Mouse (Mus musculus) monocyte, adult 5-6 weeks (primary cell): ENCODE measurements around the gene Phactr2. TPM values are rescaled to one million over a fixed set of nuclear protein-coding genes. Genes with fewer than 3 reads are reported as not detected.

Experiments
- ATAC-seq: fragments of 153-309, 156-312 bp; replicated peaks from 2 replicates; pipeline ENCODE4 v1.8.0; 2017; ENCODE audit warnings: mild to moderate bottlenecking; ENCODE audit not compliant: low TSS enrichment, insufficient number of reproducible peaks, severe bottlenecking, poor library complexity, low FRiP score
- total RNA-seq: library from RNA; stranded (forward); fragments of 200-1000, 200-491, 200-594 nt; gene quantifications from 3 replicates; pipeline ENCODE4 v1.2.3, GENCODE M21; 2017

Phactr2 gene
- total RNA-seq, 1 experiment from 2014 or later, result 15.6 TPM

DNA sequence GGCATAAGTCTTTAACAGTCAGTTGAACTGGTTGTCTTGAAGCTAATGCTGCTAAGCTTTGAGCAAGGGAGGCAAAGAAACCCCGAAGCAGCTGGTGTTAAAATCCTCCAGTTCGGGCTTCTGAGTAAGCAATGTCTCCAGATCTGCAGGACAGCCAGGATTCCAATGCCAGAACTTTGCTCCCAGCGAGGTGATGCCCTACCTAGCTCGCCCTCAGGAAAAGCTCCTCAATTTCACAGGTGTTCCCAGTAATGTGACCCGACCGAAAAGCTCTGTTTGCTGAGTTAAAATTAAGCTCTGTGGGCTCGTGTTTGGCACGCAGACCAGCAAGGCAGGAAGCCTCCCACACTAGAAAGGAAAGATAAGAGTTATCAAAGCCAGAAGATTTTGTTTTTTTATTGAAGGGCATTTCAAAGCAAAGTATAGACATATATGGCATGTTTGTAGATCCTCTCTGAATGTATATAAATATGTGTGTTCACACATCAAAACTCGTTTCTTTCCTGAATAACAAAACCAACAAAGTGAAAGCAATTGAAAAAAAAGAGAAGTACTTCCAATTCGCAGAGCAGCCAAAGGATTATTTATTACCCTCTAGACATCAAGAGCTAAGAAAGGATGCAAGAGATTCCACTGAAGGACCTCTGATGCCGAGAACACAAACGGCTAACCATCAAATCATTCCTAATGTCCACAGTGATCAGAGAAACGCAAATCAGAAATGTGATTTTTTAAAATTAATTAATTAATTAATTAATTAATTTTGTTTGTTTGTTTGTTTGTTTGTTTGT, 20.8 kb downstream of the Phactr2 start:
- no peak for ATAC-seq

- ATAC-seq, result no peak
Observed at GRCm38 (mm10) chr10:13451640-13452039, 22.6 kb downstream of the Phactr2 start.

DNA sequence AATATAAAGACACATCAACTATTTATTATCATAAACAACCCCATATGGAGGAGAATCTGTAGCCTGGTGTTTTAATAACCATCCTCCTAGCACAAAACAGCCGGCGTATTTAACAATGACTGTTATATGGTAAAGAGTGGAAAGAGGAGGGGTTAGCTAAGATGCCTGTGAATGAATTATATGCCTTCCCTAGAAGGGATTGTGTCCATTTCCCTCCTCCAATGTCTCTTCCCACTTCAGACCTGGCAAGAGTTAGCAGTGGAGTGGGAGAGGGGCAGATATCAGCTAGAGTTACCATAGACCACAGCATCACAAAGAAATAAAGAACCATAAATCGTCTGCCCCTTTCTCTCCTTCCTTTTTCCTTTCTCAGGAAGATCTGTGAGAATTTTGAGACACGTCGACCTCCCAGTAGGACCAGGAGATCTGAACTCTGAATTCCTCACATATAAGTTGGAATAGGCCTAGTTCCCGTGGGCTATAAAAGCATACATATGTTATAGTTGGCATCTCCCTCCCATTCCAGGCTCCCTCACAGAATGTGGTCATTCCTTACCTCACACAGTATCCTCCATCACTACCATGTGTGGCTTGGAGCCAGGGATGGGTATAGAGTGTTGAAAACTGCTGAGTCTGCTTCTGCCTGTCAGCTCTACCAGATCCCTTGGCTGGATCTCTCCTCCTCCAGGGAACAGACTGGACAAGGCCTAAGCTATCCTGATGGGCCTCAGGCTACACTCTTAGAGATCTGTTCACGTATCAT, 25.7 kb downstream of the Phactr2 start:
- no peak for ATAC-seq

DNA sequence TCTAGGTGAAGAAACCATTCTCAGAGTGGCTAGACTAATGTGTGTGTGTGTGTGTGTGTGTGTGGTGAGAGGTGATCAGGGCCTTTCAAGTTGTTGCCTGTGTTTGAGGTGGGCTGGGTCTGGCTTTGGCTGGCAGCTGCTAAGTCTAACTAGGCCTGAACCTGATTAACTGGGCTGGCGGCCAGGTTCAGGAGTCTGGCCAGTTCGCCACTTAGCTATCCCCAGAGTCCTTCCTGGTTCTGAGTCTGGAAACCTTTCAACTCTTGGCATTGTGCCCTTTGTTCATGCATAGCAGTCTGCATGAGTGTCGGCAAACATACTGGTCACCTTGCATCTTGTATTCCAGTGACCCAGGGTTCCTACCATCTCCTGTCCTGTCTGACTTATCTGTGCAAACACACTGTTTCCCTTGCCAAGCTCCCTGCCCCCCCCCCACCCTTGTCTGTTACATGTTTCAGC, 27.4 kb downstream of the Phactr2 start:
- no peak for ATAC-seq

- no peak for ATAC-seq
Observed at GRCm38 (mm10) chr10:13444257-13444656, 30.0 kb downstream of the Phactr2 start.

- no peak for ATAC-seq
Observed at GRCm38 (mm10) chr10:13443647-13444046, 30.6 kb downstream of the Phactr2 start.

- no peak for ATAC-seq
Observed at GRCm38 (mm10) chr10:13440292-13440691, 33.9 kb downstream of the Phactr2 start.

GRCm38 (mm10) chr10:13438118-13438821, 35.9 kb downstream of the Phactr2 start:
- ATAC-seq, result peak; percentile 58

GRCm38 (mm10) chr10:13437011-13437410, 37.2 kb downstream of the Phactr2 start:
- no peak for ATAC-seq

GRCm38 (mm10) chr10:13433016-13433415, 41.2 kb downstream of the Phactr2 start:
- no peak for ATAC-seq

DNA sequence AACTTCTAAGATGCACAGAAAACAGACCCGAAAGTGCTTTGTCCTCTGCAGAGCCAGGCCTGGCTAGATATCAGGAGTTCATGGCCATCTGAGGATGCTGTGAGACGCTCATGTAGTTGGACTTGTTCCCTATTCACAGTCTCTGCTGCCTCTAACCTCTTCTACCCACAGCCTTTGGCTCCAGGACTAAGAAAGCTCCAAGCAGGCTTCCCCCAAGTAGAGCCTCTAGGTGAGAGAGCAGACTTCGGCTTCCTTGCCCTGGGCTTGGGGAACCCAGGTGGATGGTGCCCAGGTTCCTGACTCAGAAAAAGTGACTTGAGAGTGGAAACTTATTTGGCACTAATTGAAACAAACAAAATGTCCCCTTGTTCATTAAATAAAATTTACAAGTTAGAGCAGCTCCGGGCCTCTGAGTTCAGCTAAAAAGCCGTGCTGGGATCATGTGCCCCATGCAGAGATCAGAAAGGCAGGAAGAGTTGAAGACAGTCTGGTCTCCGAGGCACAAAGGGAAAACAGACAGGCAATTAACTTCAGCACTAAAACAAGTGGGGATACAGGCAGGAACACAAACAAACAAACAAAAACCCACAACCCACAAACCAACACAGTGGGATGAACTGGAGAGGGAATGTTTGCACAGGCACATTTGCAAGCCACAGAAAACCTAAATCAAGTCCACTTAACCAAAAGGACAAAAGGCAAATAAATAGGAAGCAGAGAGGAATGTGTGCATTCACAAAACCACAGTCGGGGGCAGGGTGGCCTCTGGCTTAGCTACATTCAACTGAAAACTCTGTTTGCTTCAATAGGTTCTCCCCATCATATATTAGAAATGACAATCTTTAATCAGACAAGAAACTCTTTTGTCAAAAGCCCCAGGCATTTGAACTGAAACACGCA, 42.3 kb downstream of the Phactr2 start:
- no peak for ATAC-seq

DNA sequence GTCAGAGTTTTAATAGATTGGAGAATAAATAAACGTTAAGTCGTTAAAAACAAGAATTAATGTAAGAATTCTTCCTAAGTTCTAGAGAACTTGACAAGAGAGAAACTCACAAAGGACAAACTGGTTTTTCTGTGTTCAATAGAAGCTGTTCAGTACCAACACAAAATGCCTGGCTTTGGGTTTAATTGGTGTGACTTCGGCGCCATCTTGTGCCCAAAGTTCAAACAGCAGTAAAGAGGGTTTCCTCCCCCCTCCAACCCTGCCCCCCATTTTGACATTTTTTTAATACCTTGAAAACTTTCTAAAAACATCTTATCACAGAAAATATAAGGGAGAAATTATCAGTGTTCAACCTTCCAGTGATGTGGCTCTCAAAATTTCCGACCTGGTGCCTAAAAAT, 44.4 kb downstream of the Phactr2 start:
- no peak; the same call in 1 of the 2 replicates for ATAC-seq

DNA sequence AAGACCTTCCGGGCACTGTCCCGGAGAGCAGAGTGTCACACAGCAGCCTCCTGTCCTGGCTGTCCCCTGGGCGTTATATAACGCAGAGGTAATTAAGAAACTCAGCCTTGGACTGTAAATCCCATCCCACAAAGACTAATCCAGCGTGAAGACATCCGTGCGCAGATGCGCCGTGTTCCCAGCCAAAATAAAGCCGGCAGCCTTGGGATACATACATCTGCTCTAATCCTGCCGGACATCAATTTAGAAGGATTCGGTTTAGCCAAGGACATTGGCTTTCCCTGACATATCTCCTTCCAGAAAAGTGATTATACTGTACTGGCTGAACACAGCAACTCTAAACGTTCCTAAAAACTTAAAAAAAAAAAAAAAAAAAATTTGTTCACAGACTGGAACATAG, 45.0 kb downstream of the Phactr2 start:
- no peak for ATAC-seq

GRCm38 (mm10) chr10:13428536-13428935, 45.7 kb downstream of the Phactr2 start:
- no peak; the same call in 1 of the 2 replicates for ATAC-seq

DNA sequence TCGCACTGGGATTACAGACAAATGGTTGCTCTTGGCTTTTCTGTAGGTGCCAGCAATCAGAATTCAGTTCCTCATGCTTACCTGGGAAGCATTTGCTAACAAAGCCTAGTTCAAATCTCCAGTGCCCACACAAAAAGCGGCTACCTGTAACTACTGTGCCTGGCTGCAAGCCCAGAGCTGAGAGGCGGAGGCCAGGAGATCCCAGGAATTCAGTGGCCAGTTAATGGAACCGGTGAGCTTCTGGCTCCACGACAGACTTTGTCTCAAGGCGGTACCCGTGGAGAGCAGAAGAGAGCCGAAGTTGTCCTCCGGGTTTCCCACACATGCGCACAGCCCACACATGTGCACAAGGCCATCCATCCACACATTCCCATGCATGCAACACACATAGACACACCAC, 46.6 kb downstream of the Phactr2 start:
- no peak for ATAC-seq

DNA sequence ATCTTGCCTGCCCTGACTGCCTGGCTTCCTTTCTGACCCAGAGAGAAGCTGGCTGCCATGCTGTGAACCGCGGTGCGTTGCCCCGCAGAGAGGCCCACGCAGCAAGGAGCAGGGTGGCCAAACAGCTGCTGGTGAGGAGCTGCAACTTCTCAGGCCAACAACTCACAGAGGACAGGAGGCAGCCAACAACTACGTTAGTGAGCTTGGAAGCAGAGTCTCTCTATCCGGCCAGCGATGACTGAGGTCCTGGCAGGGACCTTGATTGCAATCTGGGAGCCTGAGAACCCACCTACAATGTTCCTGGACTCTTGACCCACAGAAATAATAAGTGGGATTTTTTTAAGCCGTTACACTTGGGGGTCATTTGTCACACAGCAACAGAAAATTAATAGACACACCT, 49.0 kb downstream of the Phactr2 start:
- ATAC-seq, result no peak

- ATAC-seq, result no peak
Observed at GRCm38 (mm10) chr10:13424508-13424907, 49.7 kb downstream of the Phactr2 start.

DNA sequence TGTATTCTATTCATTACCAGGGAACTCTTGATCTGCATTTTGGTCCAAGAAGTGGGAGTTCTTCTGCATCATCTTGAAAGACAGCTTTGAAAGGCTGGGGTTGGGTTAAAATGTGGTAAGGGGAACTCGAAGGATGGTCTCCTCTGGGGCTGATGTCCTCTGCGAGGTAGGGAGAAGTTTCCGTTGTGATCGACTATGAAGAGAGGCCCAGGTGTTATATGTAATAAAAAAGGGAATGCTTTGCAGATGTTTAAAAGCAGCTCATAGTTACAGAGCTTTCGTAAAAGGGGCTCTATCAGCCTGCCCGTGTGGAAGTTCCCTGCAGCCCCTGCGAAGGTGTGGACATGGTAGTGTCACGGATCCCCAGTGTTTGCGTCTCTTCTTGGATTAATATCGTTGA, 50.2 kb downstream of the Phactr2 start:
- no peak for ATAC-seq
